Mouse (Mus musculus): Measurements from ENCODE around the gene Vav3. TPM values are rescaled to one million over a fixed set of nuclear protein-coding genes. Genes with fewer than 3 reads are reported as not detected.
A peak's percentile ranks its signal among the peaks of the same experiment; 100 is the strongest.

Gene Vav3
- polyA plus RNA-seq, 1 experiment from 2014 or later, result 13.8 TPM

DNA sequence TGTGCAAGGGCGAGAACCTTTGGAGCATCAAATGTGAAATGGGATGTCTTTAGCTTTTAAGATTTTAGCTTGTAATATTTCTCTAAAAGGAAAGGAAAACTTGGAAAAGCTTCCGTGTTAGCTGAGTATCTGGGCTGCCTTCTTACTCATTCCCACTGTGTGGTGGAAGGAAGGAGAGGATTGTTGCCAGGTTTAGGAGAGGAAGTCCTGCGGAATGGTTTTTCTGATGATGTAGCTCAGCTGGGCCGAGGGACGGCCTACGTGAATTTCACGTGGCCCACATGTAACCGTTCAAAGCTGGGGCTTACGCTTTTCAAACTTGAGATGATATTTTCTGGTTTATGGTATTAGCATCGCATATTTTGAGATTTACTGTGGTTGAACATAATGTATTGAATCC is 48.3 kb downstream of the Vav3 start:
- Histone ChIP-seq H3K36me3 (no peaks in the 10 kb centered on the region), H3K9me3 (no peaks in the 10 kb centered on the region), H3K9ac (no peak overlapping the region), H3K4me3 (no peak overlapping the region), H3K4me2 (no peak overlapping the region), H3K27me3 (no peaks in the 10 kb centered on the region), H3K4me1 (peaks cover 11% of the 10 kb centered on the region; the same call in 1 of the 2 replicates), H3K27ac (no peak overlapping the region)
- no peak for ATAC-seq (ENCODE audit: insufficient number of reproducible peaks, insufficient read depth, low FRiP score, low TSS enrichment, low read depth)
- WGBS, result 83% methylated on average over 10 of the region's 10 CpGs

DNA sequence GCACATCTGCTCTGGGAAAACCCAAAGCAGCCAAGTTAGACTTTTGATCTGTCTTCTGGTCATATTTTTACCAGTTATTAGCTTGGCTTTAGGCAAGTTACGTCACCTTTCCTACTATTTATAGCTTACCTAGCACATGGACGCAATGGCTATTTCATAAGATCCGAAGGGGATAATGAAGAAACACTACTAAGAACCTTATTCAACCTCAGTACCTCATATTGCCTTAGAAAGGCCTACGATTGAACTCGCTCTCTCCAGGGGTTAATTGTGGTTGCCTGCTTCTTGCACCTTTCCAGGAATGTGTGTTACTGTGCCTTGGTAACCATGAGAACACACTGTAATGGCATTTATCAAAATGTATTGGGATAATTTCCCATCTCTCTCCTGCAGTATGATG is 61.1 kb downstream of the Vav3 start:
- Histone ChIP-seq H3K27ac (no peak overlapping the region), H3K36me3 (no peaks in the 10 kb centered on the region), H3K4me3 (no peak overlapping the region), H3K9me3 (no peaks in the 10 kb centered on the region), H3K4me2 (no peak overlapping the region), H3K27me3 (no peaks in the 10 kb centered on the region), H3K4me1 (no peaks in the 10 kb centered on the region), H3K9ac (no peak overlapping the region)
- 88% methylated on average over 5 of the region's 5 CpGs for WGBS
- no peak for ATAC-seq (ENCODE audit: insufficient number of reproducible peaks, insufficient read depth, low FRiP score, low TSS enrichment, low read depth)

DNA sequence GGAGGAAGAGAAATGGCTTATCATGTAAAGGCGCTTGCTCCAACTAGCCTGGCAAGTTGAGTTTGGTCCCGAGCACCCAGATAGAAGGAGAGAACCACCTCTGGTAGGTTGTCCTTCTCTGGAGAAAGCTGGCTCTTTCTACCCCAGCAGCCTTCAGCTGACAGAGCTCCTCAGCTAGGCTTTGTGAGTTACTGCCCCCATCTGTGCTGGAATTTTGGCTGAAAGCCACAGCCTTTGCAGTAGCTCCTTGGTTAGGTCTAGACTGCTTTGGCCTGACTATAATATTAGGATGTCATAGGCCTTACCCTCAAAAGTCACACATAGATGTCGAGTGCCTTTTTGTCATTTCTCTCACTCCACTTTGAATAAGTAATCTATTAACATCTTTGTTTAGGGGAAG is 70.8 kb downstream of the Vav3 start:
- no peak for ATAC-seq (ENCODE audit: insufficient number of reproducible peaks, insufficient read depth, low FRiP score, low TSS enrichment, low read depth)
- H3K4me1 ChIP-seq, result no peaks in the 10 kb centered on the region
- no peak overlapping the region for H3K4me3 ChIP-seq
- no peak overlapping the region for H3K9ac ChIP-seq
- H3K36me3 ChIP-seq, result no peaks in the 10 kb centered on the region
- H3K4me2 ChIP-seq, result no peak overlapping the region
- 90% methylated on average over 3 of the region's 3 CpGs for WGBS
- no peaks in the 10 kb centered on the region for H3K27me3 ChIP-seq
- no peaks in the 10 kb centered on the region for H3K9me3 ChIP-seq
- H3K27ac ChIP-seq, result no peak overlapping the region

DNA sequence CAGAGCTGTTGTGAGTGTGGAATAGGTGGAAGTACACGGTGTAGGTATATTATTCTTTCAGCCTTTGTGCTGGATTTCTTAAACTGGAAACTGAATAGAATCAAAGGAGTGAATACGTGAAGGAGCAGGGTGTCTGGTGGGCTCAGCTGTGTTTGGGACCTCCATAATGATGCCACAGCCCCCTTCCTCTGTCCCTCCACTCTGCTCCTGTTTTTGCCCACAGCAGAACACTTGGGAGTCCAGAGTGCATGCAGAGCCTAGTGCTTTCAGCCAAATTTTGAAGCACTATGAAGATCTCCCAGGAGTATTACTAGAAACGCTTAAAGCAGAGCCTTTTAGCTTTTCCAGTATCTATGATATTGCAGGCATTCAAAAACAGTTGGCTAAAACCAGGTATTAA is 80.0 kb downstream of the Vav3 start:
- no peak overlapping the region for H3K4me2 ChIP-seq
- H3K4me1 ChIP-seq, result no peaks in the 10 kb centered on the region
- H3K36me3 ChIP-seq, result no peaks in the 10 kb centered on the region
- ATAC-seq (ENCODE audit: insufficient number of reproducible peaks, insufficient read depth, low FRiP score, low TSS enrichment, low read depth), result no peak
- H3K27me3 ChIP-seq, result no peaks in the 10 kb centered on the region
- WGBS, result 68% methylated on average over 3 of the region's 3 CpGs
- H3K27ac ChIP-seq, result no peak overlapping the region; the same call in 1 of the 2 replicates
- H3K9me3 ChIP-seq, result no peaks in the 10 kb centered on the region
- no peak overlapping the region for H3K9ac ChIP-seq
- no peak overlapping the region for H3K4me3 ChIP-seq

DNA sequence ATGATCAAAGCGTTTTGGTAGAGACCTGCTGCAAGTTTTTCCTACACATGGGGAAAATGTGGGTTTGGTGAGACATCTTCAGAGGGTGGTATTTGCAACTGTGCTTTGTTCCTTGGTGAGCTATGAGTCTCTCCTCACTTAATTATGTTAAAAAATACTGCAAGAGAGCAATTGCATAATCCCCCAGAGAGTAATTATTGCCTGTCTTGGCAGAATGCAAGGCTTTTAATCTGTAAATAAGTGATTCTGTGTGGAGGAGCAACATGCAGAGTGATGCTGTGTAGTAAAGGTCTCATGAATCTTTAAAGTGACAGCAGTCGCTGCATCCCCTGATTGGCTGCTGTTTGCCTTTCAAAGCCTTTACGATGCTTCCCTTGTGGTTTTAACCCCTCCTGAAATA is 80.6 kb downstream of the Vav3 start:
- Histone ChIP-seq H3K4me2 (no peak overlapping the region), H3K27ac (no peak overlapping the region), H3K36me3 (no peaks in the 10 kb centered on the region), H3K9me3 (no peaks in the 10 kb centered on the region), H3K4me1 (no peaks in the 10 kb centered on the region), H3K9ac (no peak overlapping the region; the same call in 1 of the 2 replicates), H3K27me3 (no peaks in the 10 kb centered on the region), H3K4me3 (no peak overlapping the region)
- no peak for ATAC-seq (ENCODE audit: insufficient number of reproducible peaks, insufficient read depth, low FRiP score, low TSS enrichment, low read depth)
- WGBS, result 52% methylated on average over 3 of the region's 3 CpGs

DNA sequence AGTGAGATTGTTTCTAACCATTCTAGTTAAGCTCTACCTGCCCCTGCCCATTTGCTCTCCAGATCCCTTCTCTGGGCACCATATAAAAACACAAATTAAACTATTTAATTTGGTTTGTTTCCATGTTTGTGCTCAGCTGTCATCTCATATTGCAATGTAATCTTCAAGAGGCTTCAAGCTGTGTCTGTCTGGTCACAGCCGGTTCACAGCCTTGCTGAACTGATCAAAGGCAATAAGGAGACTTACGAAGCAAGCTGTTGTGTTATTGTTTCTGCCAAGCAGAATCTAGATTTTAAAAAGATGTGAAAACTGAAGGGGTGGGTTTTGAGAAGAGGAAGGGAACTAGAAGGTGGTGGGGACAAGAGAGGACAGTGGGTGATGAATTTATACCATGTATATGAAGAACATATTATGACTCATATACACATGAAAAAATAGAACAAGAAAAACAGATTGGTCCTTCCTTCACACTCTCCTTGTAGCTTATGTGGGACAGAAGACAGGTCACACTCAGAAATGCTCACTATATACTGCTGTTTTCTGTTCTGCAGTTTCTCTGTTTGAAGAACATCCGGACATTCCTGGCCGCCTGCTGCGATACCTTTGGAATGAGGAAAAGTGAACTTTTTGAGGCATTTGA is 83.1 kb downstream of the Vav3 start:
- Histone ChIP-seq H3K4me1 (0 out of 2 replicates have a peak, but pooled peaks cover 4% of the 10 kb centered on the region), H3K4me2 (no peak overlapping the region), H3K27ac (no peak overlapping the region), H3K9me3 (no peaks in the 10 kb centered on the region), H3K27me3 (no peaks in the 10 kb centered on the region), H3K4me3 (no peak overlapping the region), H3K36me3 (no peaks in the 10 kb centered on the region), H3K9ac (no peak overlapping the region)
- ATAC-seq (ENCODE audit: insufficient number of reproducible peaks, insufficient read depth, low FRiP score, low TSS enrichment, low read depth), result no peak
- 79% methylated on average over 5 of the region's 5 CpGs for WGBS

DNA sequence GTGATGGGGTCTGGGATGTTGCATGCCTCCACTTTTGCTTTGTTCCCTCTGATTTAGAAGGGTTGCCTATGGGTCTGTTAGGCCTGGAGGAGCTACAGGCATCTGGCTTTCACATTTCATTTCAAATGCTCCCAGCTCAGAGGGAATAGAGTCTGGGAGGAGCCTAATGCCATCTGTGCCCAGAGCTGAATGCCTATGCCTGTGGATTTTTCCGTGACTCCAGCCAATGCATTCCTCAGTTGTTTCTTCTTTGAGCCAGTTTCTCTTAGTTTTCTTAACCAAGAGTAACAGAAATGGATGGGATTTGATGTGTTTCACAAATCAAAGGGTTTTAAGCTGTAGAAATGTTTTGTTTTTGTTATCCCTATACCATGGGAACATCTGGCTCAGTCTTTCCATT is 90.8 kb downstream of the Vav3 start:
- peaks cover 8% of the 10 kb centered on the region; the same call in 1 of the 2 replicates for H3K4me1 ChIP-seq
- no peaks in the 10 kb centered on the region for H3K36me3 ChIP-seq
- 39% methylated on average over 1 of the region's 1 CpGs for WGBS
- H3K27me3 ChIP-seq, result no peaks in the 10 kb centered on the region
- peak overlapping the region; percentile 78 for H3K27ac ChIP-seq
- no peak overlapping the region for H3K4me3 ChIP-seq
- H3K9ac ChIP-seq, result no peak overlapping the region
- no peak overlapping the region for H3K4me2 ChIP-seq
- peak; percentile 82 for ATAC-seq (ENCODE audit: insufficient number of reproducible peaks, insufficient read depth, low FRiP score, low TSS enrichment, low read depth)
- H3K9me3 ChIP-seq, result no peaks in the 10 kb centered on the region

DNA sequence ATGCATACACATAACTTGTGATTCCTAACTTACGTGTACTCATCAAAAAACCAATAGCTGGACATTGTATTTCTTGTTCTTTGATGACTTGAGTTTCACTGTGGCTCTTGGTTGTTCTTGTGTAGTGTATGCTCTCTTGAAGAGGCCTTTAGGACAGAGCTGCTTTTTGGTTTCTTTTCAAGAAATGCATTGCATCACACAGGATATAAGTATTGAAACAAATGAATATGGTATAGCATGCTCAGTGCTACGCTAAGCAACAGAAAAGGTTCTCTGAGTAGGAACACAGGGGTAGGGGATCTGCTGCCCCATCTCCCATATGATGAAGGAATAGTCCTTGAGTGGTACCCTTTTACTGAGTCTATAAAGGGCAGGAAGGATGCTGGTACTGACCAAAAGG is 98.1 kb downstream of the Vav3 start:
- Histone ChIP-seq H3K27ac (no peak overlapping the region), H3K9ac (no peak overlapping the region), H3K27me3 (no peaks in the 10 kb centered on the region), H3K4me3 (no peak overlapping the region), H3K4me2 (no peak overlapping the region), H3K4me1 (no peaks in the 10 kb centered on the region), H3K36me3 (no peaks in the 10 kb centered on the region), H3K9me3 (no peaks in the 10 kb centered on the region)
- WGBS, result 90% methylated on average over 2 of the region's 2 CpGs
- no peak for ATAC-seq (ENCODE audit: insufficient number of reproducible peaks, insufficient read depth, low FRiP score, low TSS enrichment, low read depth)

DNA sequence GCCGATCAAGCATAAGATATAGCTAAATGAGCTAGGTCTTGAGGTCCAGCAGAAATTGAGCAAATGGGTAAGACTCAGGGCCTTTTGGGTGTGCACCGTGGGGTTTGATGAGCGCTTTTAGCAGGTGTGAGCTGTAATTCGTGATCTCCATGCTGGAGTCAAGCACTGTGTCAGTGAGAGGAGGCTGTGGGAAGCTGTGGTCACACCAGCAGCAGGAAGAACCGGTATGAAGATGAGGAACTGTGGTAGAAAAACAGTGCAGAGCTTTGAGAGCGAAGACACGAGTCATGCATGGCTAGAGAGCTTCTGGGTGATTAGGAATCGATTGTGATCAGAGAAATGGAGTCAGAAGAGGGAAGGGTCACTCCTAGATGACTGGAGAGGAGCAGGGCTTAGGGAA is 98.8 kb downstream of the Vav3 start:
- Histone ChIP-seq H3K27me3 (no peaks in the 10 kb centered on the region), H3K36me3 (no peaks in the 10 kb centered on the region), H3K27ac (no peak overlapping the region), H3K4me3 (no peak overlapping the region), H3K4me2 (no peak overlapping the region), H3K4me1 (no peaks in the 10 kb centered on the region), H3K9me3 (no peaks in the 10 kb centered on the region), H3K9ac (no peak overlapping the region)
- whole genome bisulfite sequencing, result 83% methylated on average over 8 of the region's 8 CpGs
- no peak for ATAC-seq (ENCODE audit: insufficient number of reproducible peaks, insufficient read depth, low FRiP score, low TSS enrichment, low read depth)

DNA sequence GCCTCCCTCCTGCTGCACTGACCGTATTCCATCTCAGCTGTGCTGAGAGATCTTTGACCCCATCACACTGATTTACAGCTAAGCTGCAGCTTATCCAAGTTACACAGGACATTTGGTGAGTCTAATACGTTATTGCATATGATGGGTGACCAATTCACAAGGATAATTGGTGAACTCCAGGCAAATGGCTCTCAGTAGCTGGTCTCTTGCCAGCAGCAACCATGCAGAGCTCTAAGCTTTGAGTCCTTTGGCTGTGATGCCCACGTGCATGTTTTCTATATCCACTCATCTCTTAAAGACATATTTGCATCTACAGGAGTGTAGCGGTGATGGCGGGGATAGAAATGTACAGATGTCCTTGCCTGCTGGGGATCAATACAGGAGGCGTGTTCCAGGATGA is 99.5 kb downstream of the Vav3 start:
- H3K9ac ChIP-seq, result no peak overlapping the region
- no peak for ATAC-seq (ENCODE audit: insufficient number of reproducible peaks, insufficient read depth, low FRiP score, low TSS enrichment, low read depth)
- 81% methylated on average over 6 of the region's 6 CpGs for WGBS
- no peaks in the 10 kb centered on the region for H3K27me3 ChIP-seq
- H3K27ac ChIP-seq, result no peak overlapping the region
- no peaks in the 10 kb centered on the region for H3K9me3 ChIP-seq
- no peaks in the 10 kb centered on the region for H3K36me3 ChIP-seq
- H3K4me3 ChIP-seq, result no peak overlapping the region
- no peaks in the 10 kb centered on the region for H3K4me1 ChIP-seq
- H3K4me2 ChIP-seq, result no peak overlapping the region

DNA sequence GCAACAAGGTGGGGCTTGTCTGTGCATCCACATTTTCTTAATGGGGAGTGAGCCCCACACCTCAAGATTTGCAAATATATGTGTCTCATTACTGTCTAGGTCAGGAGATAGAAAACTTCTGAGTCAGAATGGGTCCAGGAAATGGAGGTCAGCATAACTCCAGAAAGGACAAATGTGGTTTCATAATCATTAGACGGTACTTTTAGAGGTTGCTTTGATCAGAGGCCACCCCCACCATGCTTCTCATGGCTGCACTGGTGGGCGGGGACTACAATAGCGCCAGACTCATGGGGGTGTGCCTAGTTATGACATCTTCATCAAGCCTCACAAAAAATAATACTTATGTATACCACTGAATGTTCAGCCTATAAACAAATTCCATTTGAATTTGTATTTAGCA is 103.6 kb downstream of the Vav3 start:
- Histone ChIP-seq H3K9ac (no peak overlapping the region), H3K27me3 (no peaks in the 10 kb centered on the region), H3K4me2 (no peak overlapping the region), H3K4me1 (no peaks in the 10 kb centered on the region), H3K4me3 (no peak overlapping the region), H3K9me3 (no peaks in the 10 kb centered on the region), H3K36me3 (no peaks in the 10 kb centered on the region), H3K27ac (no peak overlapping the region)
- no peak for ATAC-seq (ENCODE audit: insufficient number of reproducible peaks, insufficient read depth, low FRiP score, low TSS enrichment, low read depth)
- 79% methylated on average over 3 of the region's 3 CpGs for WGBS

DNA sequence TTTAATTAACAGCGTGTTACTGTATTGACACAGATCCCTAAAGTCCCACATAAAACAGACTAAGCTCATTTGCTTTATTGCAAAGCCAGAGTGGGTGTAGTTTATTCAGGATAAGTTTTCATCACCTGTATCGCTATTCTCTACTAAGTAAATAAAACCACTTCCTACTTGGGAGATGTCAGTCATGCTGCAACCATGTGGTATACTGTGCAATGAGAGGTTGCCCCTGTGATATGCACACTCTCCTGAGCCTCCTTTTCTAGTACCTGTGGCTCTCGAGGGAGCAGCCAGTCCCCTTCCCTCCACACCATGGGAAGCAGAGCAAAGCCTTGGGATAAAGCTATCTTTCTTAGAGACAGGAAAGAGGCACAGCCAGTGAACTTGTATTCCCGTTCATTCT is 106.5 kb downstream of the Vav3 start:
- Histone ChIP-seq H3K9ac (no peak overlapping the region), H3K9me3 (no peaks in the 10 kb centered on the region), H3K4me1 (no peaks in the 10 kb centered on the region), H3K36me3 (no peaks in the 10 kb centered on the region), H3K4me2 (no peak overlapping the region), H3K27me3 (no peaks in the 10 kb centered on the region), H3K27ac (no peak overlapping the region), H3K4me3 (no peak overlapping the region)
- WGBS, result 73% methylated on average over 4 of the region's 4 CpGs
- no peak for ATAC-seq (ENCODE audit: insufficient number of reproducible peaks, insufficient read depth, low FRiP score, low TSS enrichment, low read depth)
